Mouse (Mus musculus) E14TG2a.4 (cell line): ENCODE results near the gene Ttc7.
A peak's percentile ranks its signal among the peaks of the same experiment; 100 is the strongest.

Source experiments
- H3K27me3 ChIP-seq: 2 replicates; pipeline ENCODE4 v1.6.1; 2014; ENCODE audit warnings: low read length, control low read depth; ENCODE audit not compliant: insufficient read depth
- H3K36me3 ChIP-seq: 2 replicates; pipeline ENCODE4 v1.6.1; 2014; ENCODE audit warnings: low read length, control low read depth; ENCODE audit not compliant: insufficient read depth
- H3K4me1 ChIP-seq: replicated peaks from 2 replicates; pipeline ENCODE4 v1.6.1; 2014; ENCODE audit warnings: low read depth, low read length, control low read depth
- H3K4me3 ChIP-seq: replicated peaks from 2 replicates; pipeline ENCODE4 v1.5.1; 2014; ENCODE audit warnings: mild to moderate bottlenecking, low read length
- H3K9me3 ChIP-seq: 2 replicates; pipeline ENCODE4 v1.6.1; 2014; ENCODE audit warnings: low read length, control low read depth
- CTCF ChIP-seq: conservative IDR thresholded peaks from 2 replicates; pipeline ENCODE4 v1.5.1; 2014; ENCODE audit warnings: low read length
- NANOG ChIP-seq: IDR thresholded peaks from 2 replicates; pipeline ENCODE4 v1.6.1; 2014; ENCODE audit warnings: borderline replicate concordance, low read length, mixed read lengths
- POU5F1 ChIP-seq: IDR thresholded peaks from 2 replicates; pipeline ENCODE4 v1.6.1; 2014; ENCODE audit warnings: low read length, borderline replicate concordance

The Ttc7 gene

GRCm38 (mm10) chr17:87418082-87418481 lies 135.4 kb downstream of the Ttc7 start:
- peaks cover 16% of the 10 kb centered on the region for H3K27me3 ChIP-seq
- TF ChIP-seq POU5F1 (no peak), CTCF (no peak)
- no peaks in the 10 kb centered on the region for H3K9me3 ChIP-seq
- no peaks in the 10 kb centered on the region for H3K36me3 ChIP-seq
- H3K4me3 ChIP-seq = no peak overlapping the region
- H3K4me1 ChIP-seq = peaks cover 24% of the 10 kb centered on the region

- peaks cover 33% of the 10 kb centered on the region for H3K36me3 ChIP-seq
- peaks cover 6% of the 10 kb centered on the region; the same call in 1 of the 2 replicates for H3K27me3 ChIP-seq
- TF ChIP-seq CTCF = no peak
- no peak for TF ChIP-seq POU5F1
- TF ChIP-seq NANOG = no peak
- peak within 1 kb of the TSS; percentile 48 for H3K4me3 ChIP-seq
- H3K9me3 ChIP-seq = no peaks in the 10 kb centered on the region
- peaks cover 12% of the 10 kb centered on the region; the same call in 1 of the 2 replicates for H3K4me1 ChIP-seq
These were observed 144.8 kb downstream of the Ttc7 start, which contains the start of gene Stpg4 for GRCm38 (mm10) chr17:87427511-87427910. Stpg4 (minus strand) TSS chr17:87427741.

DNA sequence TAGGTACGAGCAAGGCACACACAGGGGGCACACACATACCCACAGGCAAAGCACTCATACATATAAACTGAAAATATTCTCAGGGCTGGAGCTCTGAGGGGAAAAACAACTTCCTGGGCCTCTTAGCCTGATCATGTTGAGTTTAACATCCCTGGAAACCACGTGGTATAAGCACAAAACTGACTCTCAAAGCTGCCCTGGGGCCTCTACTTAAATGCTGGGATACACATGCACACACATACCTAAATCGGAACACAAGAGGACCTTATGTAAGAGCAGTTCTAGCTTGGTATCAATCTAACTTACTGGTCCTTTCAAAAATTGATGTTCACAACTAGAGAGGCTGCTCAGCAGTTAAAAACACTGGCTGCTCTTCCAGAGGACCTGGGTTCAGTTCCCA lies 146.7 kb downstream of the Ttc7 start:
- H3K9me3 ChIP-seq = no peaks in the 10 kb centered on the region
- no peak overlapping the region for H3K4me3 ChIP-seq
- TF ChIP-seq POU5F1 (no peak), NANOG (no peak), CTCF (no peak)
- H3K4me1 ChIP-seq = peaks cover 12% of the 10 kb centered on the region; the same call in 1 of the 2 replicates
- H3K27me3 ChIP-seq = peaks cover 6% of the 10 kb centered on the region; the same call in 1 of the 2 replicates
- H3K36me3 ChIP-seq = peaks cover 52% of the 10 kb centered on the region
